Mouse (Mus musculus) urinary bladder, adult 18-20 months (tissue): Measurements from ENCODE around the gene Yes1.
"Not testable (repeated sequence)": the region's sequence is repeated elsewhere in the genome, so short reads cannot be mapped to it uniquely, and the experiment has no call there.

Source experiments
- DNase-seq, 2 experiments: peaks; one replicate each; pipeline ENCODE4 v3.0.0; 2022; ENCODE audit warnings: low spot score in 2 of 2, mixed read lengths in 2 of 2

Gene Yes1

DNA sequence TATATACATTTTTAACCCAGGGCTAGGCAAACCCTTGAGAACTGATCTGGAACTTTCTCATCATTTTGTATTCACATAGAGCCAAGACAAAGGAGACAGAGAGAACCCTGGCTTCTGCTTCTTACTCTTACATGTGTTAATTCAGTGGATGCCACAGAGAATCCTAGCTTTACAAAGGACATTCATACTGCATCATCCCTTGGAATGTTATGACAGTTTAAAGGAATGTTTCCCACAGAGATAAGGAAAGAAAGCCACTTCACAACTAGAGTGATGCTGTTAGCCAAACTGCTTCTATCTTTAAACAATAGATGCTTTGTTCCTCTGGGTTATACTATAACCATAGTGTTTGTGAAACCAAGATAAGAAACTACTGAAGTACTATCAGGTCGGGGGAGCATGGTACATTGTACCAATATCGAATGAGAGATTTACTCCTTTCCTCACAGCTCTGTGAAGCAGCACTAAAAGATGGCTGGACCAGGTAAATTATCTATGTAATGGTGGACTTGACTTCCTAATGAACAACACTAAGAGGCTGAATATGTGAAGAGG is 95.3 kb downstream of the Yes1 start:
- DNase-seq, result no peak

DNA sequence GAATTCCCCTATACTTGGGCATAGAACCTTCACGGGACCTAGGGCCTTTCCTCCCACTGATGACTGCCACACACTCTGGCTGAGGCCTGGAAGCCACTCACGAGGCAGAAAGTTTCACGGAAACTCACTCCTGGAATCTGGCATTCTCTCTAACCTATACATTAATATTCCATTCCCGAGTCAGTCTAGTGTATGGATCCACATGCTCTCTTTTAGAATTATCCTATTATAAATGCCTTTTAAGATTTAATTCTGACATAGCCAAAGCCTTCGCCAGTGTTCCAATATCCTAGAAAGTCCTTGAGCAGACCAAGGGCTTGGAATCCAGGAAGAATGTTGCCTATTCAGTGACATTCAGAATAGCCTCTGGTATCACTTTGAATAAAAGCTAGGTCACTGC is 100.5 kb downstream of the Yes1 start:
- DNase-seq, result no peak

DNA sequence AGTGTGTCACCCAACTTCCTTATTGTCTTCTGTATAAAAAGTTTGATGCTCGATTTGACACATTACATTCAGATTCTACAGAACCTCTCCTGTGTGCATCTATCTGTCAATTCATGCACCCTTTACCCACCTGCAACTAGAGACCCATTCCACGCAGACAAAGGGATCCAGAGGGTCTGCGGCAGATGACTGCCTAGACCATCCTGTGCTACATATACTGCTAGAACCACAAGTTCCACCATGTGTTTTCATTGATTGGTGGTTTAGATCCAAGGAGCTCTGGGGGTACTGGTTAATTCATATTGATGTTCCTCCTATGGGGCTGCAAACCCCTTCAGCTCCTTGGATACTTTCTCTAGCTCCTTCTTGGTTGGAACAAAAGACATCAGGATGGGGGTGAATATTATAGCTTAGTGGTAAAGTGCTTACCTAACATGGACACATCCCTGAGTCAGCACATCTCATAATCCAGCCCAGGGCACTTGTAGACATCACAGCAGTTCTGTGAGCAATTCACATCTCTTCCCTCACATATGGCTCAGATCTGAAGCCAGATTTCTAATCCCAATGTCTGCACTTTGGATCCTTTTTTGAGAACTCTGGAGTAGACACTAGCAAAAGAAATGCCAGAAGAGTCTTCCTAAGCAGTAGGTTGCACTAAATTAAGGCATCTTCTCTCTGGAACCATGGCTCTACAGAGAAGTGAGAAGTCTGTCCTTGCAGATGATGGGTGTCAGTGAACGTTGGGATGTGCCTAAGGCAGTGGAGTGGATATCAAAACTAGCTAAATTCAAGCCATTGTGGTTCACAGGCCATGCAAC is 101.5 kb downstream of the Yes1 start:
- no peak for DNase-seq

DNA sequence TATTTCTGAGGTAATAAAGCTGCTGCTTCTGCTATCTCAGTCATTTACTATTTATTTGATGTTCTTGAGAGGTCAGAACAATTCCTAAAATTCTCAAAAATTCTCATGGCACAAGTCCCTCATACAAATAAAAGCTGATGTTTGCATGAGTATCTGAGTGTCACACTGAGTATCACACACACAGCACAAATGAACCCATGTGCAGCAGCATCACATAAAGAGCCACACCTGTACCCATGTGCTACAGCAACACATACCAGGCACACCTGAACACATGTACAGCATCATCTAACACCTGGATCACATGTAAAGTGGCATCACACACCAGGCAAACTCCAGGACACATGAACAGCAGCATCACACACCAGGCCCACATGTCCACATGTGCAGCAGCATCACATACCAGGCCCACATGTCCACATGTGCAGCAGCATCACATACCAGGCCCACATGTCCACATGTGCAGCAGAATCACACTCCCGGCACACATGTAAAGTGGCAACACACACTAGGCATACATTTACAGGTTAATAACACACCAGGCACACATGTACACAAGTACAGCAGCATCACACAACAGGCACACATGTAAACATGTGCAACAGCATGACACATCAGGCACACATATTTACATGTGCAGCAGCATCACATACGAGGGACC is 102.2 kb downstream of the Yes1 start:
- no peak for DNase-seq

DNA sequence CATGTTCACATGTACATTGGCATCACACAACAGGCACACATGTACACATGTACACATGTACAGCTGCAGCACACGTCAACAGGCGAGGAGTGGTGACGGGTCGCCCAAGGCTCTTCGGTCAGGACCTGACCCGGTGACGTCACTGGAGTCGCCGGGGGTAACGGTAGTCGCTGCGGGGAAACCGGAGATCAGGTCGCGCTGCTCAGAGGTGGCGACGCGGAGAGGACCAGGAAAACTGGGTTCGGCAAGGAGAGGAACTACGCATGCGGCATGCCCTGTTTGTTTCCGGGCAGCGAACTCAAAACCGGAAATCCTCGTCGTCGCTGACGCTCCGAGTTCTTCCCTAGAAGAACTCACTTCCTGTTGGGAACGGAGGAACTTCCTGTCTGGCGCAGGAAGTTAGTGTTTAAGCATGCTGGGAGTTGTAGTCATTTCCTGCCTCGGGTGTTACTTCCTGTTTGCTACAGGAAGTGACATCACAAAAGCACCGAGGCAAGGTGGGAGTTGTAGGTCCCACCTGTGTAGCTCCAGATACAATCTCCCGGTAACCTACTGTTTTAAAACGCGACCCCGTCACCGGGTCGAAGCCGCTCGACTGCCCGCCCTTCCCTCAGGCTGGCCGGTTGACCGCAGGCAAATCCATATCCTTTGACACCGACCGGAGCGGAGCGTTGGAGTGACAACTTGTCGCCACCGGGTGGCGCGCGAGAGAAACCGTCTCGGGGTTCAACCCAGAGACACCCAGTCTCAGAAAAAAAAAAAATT is 102.9 kb downstream of the Yes1 start:
- DNase-seq, result peak; percentile 82 to 89

DNA sequence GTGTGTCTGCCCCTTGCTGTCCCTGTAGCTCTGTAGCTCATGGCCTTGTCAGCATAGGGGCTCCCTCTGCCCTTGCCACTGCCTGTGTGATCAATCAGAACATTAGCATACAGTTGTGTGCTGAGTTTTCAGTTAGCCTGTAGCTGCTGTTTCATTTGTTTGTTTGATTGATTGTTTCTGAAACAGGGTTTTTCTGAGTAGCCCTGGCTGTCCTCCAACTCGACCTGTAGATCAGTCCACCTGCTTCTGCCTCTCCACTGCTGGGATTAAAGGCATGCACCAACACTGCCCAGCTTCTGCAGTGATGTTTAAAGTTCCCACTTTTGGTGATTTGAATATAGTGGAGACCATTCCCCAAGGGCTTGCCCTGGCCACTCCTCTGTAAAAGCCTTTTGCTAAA is 106.8 kb downstream of the Yes1 start:
- DNase-seq, result no peak

DNA sequence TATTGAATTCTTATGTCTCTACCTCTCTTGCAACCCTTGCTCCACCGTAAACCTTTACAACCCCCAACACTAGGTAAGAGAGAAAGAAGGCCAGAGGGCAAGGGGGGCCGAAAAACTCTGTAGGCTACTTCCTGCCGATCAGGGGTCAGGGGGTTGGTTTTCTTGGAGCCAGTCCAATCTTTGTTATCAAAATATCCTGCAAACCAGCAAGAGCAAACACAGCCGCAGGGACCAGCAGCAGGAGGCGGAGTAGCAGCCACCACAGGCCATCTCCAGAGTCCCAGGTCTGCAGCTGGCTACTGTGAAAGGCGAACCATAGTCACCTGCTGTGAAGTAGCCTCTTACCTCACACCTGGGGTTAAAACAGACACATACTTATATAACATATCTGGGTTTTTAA is 107.9 kb downstream of the Yes1 start:
- no peak for DNase-seq

DNA sequence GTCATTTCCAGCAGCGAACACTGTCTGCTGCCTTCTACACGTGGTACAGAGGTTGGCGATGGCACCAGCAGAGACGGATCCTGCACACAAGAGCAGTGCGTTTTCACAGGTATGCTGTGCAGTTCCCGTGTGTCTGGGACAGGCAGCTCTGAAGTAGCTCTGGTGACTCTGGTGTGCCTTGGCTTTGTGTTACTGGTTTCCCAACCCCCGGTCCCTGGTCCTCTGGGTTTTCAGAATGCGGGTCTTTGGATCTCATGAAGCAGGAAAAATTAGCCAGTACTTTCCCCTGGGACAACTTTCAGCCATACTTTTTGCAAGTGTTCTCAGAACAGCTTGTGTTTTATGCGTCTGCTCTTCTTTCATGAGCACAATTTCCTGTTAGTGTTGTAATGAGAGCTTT is 109.4 kb downstream of the Yes1 start:
- no peak for DNase-seq

DNA sequence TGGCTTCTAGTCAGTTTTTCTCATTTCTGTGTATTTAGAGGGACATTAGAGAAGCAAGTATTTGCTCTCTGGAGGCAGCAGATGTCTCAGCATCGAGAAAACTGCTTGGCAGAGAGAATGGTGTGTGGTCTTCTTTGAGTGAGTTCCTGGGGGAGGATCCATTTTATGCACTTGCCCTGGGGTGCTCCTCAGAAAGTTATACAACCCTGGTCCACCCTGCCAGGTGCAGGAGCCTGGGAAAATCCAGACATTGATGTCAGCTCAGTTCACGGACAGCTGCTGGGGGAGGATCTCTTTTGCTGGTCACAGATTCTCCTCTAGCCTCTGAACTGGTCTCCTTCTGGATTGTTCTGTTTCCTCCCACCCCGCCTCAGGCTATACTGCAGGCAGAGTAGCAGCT is 110.3 kb downstream of the Yes1 start:
- no peak for DNase-seq

DNA sequence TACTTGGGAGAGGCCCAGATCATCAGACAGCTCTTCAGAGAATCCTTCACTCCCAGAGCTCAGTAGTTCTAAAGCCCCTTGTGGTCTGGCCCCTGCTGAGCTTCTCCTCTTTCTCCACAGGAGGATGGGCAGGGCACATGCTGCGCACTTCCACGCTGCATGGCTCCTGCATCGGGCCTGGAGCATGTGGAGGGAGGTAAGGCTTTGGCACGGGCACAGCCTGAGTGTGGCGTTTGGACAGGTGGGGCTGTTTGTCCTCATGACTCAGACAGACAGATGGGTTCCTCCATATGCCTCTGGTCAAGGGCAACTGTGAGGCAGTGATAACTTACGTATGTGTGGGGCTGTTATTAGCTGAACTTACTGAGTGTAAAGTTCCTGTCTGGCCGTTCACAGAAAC is 111.3 kb downstream of the Yes1 start:
- no peak for DNase-seq

DNA sequence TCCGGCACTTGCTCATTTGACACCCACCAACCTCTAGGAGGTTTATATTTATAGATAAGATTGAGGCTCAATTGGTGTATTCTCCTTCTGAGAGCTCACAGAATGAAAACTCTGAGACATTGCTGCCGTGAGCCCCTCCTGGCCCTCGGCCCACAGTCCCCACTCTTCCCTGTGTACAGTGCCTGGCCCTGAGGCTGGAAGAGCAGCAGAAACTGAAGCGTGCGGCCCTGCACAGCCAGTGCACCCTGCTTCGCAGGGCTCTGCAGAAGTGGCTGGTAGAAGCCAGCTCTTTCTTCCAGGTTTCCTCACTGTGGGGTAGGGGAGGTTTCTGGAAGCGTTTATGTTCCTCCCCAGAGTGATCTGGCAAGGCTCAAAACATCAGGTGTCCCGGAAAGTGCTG is 111.7 kb downstream of the Yes1 start:
- not testable (repeated sequence) for DNase-seq

DNA sequence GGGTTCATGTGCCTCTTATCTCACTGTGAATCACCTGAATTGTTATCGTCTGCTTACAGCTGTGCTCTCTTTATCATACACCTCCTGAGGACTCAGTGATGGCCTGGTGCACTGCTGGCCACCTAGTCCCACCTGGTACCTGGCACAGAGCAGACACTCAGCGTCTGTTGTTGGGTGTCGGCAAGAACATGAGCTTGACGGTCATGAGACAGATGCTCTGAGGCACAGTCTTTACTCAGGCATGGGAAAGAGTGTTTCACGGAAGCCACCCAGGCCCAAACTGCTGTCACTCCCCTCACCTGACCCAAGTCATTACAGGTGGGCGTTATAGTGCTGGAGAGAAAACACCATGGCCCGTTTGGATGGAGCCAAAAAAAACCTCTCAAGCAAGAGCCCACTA is 113.0 kb downstream of the Yes1 start:
- no peak for DNase-seq

DNA sequence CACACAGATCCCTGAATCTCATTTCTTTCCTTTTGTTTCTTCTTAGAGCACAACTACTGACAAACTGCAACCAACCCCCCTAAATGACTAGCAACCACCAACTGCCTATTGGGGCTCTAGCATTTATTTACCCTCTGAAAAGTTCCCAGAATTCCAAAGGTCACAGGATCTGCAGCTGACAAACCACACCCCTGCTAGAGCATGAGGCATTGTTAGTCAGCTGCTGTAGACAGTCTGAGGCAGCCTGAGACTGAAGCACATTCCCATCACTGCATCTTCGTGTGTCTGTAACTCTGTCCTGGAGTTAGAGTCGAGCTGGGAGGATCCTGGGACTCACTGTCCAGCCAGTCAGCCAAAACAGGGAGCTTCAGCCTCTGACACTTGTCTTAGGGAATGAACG is 114.4 kb downstream of the Yes1 start:
- DNase-seq, result not testable (repeated sequence)

DNA sequence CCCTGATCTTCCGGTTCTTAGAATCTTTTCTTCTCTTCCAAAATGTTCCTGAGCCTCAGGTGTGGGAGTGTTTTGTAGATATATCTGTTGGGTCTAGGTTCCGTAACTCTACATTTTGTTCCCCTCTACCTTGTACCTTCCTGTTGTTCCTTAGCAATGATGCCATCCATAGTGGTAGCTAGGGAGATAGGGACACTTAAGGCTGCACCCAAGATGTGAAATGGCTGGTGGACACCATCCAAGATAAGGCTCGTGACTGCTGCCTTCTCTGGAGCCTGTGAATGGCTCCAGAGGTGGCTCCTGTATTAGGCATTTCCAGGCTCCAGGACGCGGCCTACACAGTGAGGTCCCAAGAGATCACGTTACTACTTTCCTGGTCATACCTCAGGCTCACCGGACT is 117.3 kb downstream of the Yes1 start:
- DNase-seq, result no peak

DNA sequence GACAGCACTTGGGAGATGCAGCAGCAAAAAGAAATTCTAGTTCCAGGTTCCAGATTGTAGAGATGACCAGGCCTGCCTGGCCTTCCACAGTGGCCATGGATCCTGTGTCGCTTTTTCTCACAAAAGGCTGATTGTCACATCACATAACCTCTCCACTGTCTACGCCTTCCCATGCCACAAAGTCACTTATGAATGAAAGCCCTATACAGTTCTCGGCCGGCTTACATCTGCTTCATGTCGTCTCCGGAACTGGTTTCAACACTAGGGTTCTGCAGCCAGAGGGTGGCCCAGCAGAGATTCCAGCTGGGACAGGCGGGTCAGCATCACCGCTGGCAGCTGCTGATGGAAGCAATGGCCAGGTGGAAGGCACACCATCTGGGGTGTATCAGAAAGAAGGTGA is 117.9 kb downstream of the Yes1 start:
- no peak for DNase-seq

DNA sequence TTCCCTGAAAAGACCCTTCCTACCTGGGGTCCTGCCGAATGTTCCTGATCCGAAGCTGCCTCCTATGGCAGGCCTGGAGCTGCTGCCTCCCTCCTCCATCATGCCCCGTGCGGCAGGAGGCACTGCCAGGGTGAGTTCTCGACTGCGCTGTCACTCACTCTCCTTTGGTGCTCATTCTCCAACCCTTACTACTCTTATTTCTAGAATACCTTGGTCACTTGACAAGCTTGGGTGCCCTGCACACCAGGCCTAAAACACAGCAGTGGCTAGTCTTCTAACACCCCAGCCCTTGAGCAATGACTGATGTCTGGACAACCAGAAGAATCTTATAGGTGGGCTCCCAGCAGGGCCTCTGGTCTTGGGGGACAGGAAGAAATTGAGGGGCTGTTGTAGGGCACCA is 122.9 kb downstream of the Yes1 start:
- DNase-seq, result not testable (repeated sequence)

DNA sequence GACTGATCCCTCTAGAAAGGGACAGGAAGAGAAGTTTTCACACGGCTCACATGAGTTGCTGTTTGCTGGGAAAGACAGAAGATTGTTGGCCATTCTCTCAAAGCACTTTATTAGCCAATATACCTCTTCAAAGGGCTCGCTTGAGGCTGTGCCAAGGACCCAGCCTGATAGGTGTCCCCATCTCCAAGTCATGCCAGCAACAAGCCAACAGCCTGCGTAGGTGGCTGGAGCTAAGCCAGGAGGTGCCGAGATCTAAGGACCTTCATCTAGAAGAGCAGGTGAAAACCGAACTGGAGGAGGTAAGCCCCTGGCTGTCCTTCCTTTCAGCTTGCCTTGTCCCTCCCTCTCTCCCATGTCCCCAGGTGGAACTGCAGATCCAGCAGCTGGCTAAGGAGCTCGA is 124.8 kb downstream of the Yes1 start:
- DNase-seq, result no peak
